Mouse (Mus musculus): ENCODE data around the gene Jag1. TPM values are rescaled to one million over a fixed set of nuclear protein-coding genes. Genes with fewer than 3 reads are reported as not detected.

Gene Jag1
- polyA plus RNA-seq (2016; fragmentation: Nextera tagmentation; extraction: Ambion mirVana), result 18.9 and 20.4 TPM in 2 replicates

DNA sequence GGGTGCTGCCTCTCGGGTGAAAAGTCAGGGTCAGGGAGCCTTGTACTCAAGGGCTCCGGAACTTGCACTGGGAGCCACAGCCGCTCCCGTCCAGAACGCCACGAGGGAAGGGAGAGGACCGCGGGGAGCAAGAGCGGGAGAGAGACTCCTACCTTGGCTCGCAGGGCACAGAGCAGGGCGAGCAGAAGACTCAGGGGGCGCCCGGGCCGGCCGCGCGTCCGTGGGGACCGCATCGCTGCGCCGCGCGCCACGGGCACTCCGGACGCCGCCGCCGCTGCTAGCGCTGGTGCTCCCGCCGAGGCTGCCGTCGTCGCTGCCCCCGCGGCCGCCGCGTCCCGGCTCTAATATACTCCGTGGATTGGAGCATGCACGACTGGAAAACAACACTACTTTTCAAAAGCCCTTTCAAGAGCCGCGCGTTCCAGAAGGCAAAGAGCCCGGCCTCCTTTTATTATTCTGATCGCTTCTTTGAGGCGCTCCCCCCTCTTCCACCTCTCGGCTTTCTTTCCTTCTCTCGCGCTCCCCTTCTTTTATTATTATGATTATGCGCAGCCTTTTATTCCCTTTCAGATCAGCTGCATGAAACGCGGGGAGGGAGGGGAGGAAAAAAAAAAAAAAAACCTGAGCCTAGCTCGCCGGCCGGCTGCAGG is at the start of gene Jag1:
Gene Jag1, minus strand, starts transcription at position 620 of the 650 bp plus-strand sequence.
- Histone ChIP-seq H3K36me3 (replicated peaks) (no peaks in the 10 kb centered on the region), H3K27ac (peak within 1 kb of the TSS; percentile 97), H3K4me1 (peaks cover 61% of the 10 kb centered on the region), H3K9me3 (no peaks in the 10 kb centered on the region), H3K27me3 (ENCODE audit: poor library complexity, severe bottlenecking) (peaks cover 40% of the 10 kb centered on the region), H3K4me3 (peak within 1 kb of the TSS; percentile 79)
- DNase-seq (ENCODE audit: extremely low spot score, low spot score), result peak; percentile 76
- WGBS, result under 1% methylated on average over 59 of the region's 59 CpGs

DNA sequence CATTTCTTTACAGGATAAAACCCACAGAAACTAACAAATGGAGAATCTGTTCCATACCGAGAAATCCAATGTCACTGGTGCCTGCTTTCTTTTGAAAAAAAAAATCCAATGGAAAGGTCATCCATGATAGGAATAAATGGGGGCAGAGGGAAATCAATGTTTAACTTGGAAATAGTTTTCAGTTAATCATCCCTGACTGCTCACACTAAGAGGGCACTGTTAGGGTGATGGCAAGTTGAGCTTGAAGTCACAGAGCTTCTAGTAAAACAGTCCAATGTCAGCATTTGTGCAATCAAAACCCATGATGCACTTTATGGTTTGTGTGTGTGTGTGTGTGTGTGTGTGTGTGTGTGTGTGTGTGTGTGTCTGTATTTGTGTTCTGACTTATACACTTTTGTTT is 39.6 kb upstream of the Jag1 start:
- peaks cover 38% of the 10 kb centered on the region for H3K27me3 ChIP-seq (ENCODE audit: poor library complexity, severe bottlenecking)
- DNase-seq (ENCODE audit: extremely low spot score, low spot score), result no peak
- H3K4me3 ChIP-seq, result no peak overlapping the region
- peaks cover 11% of the 10 kb centered on the region for H3K4me1 ChIP-seq
- no peaks in the 10 kb centered on the region for H3K9me3 ChIP-seq
- H3K36me3 ChIP-seq (replicated peaks), result no peaks in the 10 kb centered on the region
- 85% methylated on average over 1 of the region's 1 CpGs for whole genome bisulfite sequencing
- H3K27ac ChIP-seq, result no peak overlapping the region

DNA sequence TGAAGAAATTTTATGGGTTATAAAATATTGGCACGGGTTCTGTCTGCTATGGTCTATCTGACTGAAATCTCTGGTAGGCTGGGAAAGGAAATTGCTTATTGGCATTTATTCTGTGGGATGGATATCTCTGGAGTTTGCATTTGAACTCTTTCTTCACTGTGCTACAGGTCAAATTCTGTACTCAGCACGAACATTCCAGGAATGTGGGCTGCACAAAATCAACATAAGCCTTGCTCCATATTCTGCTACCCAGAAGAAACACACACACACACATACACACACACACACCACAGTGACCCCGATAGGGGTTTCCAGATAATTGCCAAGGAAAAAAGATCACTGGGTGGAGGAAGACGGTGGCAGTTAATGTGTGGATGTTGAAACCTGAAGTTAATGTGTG is 37.4 kb upstream of the Jag1 start:
- no peak for DNase-seq (ENCODE audit: extremely low spot score, low spot score)
- Histone ChIP-seq H3K4me3 (no peak overlapping the region), H3K4me1 (peaks cover 11% of the 10 kb centered on the region), H3K27me3 (ENCODE audit: poor library complexity, severe bottlenecking) (peaks cover 46% of the 10 kb centered on the region), H3K27ac (no peak overlapping the region), H3K36me3 (replicated peaks) (no peaks in the 10 kb centered on the region), H3K9me3 (no peaks in the 10 kb centered on the region)
- 58% methylated on average over 4 of the region's 4 CpGs for WGBS

DNA sequence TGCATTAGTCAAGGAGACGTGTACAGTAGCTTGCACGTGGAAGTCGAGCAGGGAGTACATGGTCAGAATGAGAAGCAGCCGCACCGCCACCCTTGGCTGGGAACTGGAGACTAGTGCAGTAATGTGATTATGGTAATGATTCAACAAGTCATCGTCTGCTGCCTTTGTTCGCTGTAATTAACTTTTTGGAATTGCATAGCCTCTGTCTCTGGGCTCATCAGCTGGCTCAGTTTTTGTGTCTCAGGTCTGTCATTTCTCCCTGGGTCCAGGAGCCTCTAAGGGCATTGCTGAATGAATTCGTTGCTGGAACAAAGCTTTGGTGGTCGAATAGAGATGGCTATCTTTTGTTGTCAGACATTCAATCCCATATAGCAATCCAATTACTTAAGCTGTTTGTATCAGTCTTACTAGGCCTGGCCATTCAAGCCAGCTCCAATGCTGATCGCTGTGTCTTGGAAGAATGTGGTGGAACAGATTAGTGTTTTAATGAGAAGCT is 36.8 kb upstream of the Jag1 start:
- Histone ChIP-seq H3K36me3 (replicated peaks) (no peaks in the 10 kb centered on the region), H3K9me3 (no peaks in the 10 kb centered on the region), H3K27ac (no peak overlapping the region), H3K27me3 (ENCODE audit: poor library complexity, severe bottlenecking) (peaks cover 46% of the 10 kb centered on the region), H3K4me3 (no peak overlapping the region), H3K4me1 (peaks cover 11% of the 10 kb centered on the region)
- DNase-seq (ENCODE audit: extremely low spot score, low spot score), result peak; percentile 14
- WGBS, result 37% methylated on average over 10 of the region's 10 CpGs

DNA sequence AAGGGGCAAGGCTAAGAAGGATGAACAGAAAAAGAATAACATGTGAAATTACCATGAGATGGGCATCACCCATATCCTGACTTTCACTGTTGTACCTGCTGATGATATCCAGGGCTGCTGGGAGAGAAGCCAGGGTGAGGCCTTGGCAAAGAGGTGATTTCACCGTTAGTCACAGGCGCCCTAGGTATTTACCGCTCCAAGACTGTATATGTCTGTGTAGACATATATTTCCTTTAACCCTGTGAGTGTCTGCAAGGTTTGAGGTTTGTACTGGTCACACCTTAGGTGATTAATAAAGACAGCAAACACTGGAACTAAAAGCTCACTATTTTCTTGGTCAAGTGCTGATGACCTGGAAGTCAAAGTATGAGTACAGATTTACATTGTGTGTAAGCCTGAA is 34.5 kb upstream of the Jag1 start:
- H3K9me3 ChIP-seq, result no peaks in the 10 kb centered on the region
- no peak for DNase-seq (ENCODE audit: extremely low spot score, low spot score)
- peaks cover 39% of the 10 kb centered on the region for H3K27me3 ChIP-seq (ENCODE audit: poor library complexity, severe bottlenecking)
- no peaks in the 10 kb centered on the region for H3K36me3 ChIP-seq (replicated peaks)
- no peak overlapping the region for H3K27ac ChIP-seq
- peaks cover 11% of the 10 kb centered on the region for H3K4me1 ChIP-seq
- 95% methylated on average over 3 of the region's 3 CpGs for WGBS
- no peak overlapping the region for H3K4me3 ChIP-seq

DNA sequence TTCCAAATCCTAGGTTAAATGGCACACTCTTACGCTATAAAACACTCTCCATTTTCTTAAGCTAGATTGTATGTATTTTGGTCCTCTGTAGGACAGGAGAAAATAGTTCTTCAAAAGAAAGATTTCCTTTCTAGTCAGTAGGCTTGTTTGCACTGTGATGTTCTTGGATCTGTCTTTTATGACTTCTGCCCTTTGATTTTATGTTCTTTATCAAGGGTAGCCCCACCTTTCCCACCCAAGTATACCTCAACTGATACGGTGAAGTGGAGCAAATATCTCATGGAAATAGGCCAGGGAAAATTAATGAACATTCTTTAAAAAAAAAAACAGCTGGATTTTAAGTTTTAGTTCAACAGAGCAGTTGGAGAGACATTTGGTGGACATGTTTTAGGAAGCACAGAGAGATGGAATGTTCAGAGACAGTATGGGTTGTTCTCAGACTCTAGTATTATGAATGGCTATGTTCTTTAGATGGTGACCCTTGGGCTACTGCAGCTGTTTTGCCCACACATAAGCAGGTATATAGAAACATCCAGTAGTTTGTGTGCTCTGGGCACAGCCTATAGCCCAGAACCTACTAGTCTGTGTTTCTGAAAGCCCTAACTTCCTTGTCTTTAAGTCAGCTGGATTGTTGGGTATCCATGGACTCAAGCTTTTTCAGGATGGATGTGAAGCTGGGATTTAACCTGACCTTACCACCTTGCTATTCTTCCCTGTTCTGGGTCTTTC is 30.7 kb upstream of the Jag1 start:
- WGBS, result 92% methylated on average over 2 of the region's 2 CpGs
- Histone ChIP-seq H3K9me3 (no peaks in the 10 kb centered on the region), H3K36me3 (replicated peaks) (no peaks in the 10 kb centered on the region), H3K27ac (no peak overlapping the region), H3K4me1 (no peaks in the 10 kb centered on the region), H3K4me3 (no peak overlapping the region), H3K27me3 (ENCODE audit: poor library complexity, severe bottlenecking) (peaks cover 19% of the 10 kb centered on the region)
- no peak for DNase-seq (ENCODE audit: extremely low spot score, low spot score)

DNA sequence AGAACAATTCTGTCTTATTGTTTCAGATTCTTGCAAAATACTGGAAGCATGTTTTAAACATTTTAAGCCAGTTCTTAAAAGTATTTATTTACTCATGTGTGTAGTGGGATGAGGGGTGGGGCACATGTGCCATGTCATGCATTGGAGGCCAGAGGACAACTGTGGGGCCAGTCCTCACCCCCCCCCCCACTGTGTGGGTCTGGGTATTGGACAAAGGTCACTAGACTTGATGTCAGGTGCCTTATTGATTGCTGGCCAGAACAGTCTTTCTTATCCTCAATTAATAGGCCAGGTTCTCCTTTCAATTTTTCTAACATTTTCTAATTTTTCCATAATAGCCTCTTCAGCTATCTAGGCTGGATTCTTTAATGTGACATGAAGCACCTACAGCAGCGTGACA is 21.6 kb upstream of the Jag1 start:
- Histone ChIP-seq H3K4me1 (peaks cover 3% of the 10 kb centered on the region; the same call in 1 of the 2 replicates), H3K4me3 (no peak overlapping the region), H3K27me3 (ENCODE audit: poor library complexity, severe bottlenecking) (no peaks in the 10 kb centered on the region), H3K27ac (no peak overlapping the region), H3K36me3 (replicated peaks) (no peaks in the 10 kb centered on the region), H3K9me3 (no peaks in the 10 kb centered on the region)
- no peak for DNase-seq (ENCODE audit: extremely low spot score, low spot score)
- 88% methylated on average over 1 of the region's 1 CpGs for WGBS

DNA sequence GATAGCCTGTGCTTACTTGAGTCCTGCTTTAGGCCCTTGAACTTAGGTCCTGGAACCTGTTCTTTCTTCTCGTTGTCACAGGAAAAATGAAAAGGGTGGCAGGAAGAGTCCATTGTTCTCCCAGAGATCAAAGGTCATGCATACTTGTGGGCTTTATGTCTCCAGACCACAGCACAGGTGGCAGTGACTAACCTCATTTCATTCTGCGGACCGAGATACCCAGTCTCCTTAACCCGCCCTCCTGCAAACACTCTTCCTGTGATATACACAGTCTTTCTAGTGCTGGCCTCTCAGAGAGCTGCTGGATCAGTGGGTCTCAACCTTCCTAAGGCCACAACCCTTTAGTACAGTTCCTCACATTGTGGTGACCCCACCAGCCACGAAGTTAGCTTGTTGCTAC is 17.6 kb upstream of the Jag1 start:
- Histone ChIP-seq H3K9me3 (no peaks in the 10 kb centered on the region), H3K4me1 (peaks cover 3% of the 10 kb centered on the region; the same call in 1 of the 2 replicates), H3K27ac (no peak overlapping the region), H3K4me3 (no peak overlapping the region), H3K27me3 (ENCODE audit: poor library complexity, severe bottlenecking) (no peaks in the 10 kb centered on the region), H3K36me3 (replicated peaks) (no peaks in the 10 kb centered on the region)
- WGBS, result 84% methylated on average over 5 of the region's 5 CpGs
- DNase-seq (ENCODE audit: extremely low spot score, low spot score), result no peak

DNA sequence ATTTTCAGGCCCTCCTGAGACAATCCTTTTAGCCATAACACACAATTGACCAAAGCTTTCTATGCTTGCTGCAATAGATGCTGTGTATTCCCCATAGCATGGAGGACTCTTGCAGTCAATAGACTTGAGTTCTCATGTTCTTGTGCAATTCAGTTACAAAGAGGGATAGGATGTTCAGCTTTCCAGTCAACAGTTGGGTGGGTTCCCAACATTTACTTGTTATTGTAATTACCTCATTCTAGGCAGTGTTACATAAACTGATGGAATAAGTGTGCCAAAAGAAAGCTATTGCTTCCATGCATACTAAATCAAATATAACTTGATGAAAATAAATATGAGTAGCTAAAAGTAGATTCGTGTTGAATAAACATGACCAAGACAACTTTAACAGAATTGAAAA is 8.4 kb upstream of the Jag1 start:
- H3K36me3 ChIP-seq (replicated peaks), result no peaks in the 10 kb centered on the region
- no peak overlapping the region for H3K4me3 ChIP-seq
- H3K4me1 ChIP-seq, result no peaks in the 10 kb centered on the region
- DNase-seq (ENCODE audit: extremely low spot score, low spot score), result no peak
- H3K27me3 ChIP-seq (ENCODE audit: poor library complexity, severe bottlenecking), result peaks cover 10% of the 10 kb centered on the region; the same call in 1 of the 2 replicates
- 88% methylated on average over 1 of the region's 1 CpGs for WGBS
- H3K27ac ChIP-seq, result no peak overlapping the region
- no peaks in the 10 kb centered on the region for H3K9me3 ChIP-seq

DNA sequence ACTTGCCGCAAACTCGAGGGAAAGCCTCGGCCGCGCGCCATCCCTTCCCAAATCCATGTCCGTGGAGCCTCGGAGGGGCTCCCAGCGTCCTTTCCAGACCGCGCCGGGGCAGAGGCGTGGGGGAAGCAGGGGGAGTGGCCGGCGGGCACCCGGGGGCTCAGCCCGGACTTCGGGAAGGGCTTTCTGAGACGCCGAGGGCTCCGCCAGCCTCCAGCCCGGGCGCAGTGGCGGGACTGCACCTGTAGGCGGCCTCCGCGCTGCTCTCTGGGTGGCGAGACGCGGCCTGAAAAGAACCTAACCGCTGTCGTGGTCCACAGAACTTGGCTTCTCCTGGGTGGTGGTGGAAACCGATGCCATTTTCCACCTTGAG is 862 bp upstream of the Jag1 start:
- Histone ChIP-seq H3K27me3 (ENCODE audit: poor library complexity, severe bottlenecking) (peaks cover 34% of the 10 kb centered on the region), H3K27ac (peak overlapping the region; percentile 97), H3K4me1 (peaks cover 50% of the 10 kb centered on the region), H3K9me3 (no peaks in the 10 kb centered on the region), H3K36me3 (replicated peaks) (no peaks in the 10 kb centered on the region), H3K4me3 (peak overlapping the region; percentile 79)
- under 1% methylated on average over 33 of the region's 33 CpGs for WGBS
- DNase-seq (ENCODE audit: extremely low spot score, low spot score), result peak; percentile 91

DNA sequence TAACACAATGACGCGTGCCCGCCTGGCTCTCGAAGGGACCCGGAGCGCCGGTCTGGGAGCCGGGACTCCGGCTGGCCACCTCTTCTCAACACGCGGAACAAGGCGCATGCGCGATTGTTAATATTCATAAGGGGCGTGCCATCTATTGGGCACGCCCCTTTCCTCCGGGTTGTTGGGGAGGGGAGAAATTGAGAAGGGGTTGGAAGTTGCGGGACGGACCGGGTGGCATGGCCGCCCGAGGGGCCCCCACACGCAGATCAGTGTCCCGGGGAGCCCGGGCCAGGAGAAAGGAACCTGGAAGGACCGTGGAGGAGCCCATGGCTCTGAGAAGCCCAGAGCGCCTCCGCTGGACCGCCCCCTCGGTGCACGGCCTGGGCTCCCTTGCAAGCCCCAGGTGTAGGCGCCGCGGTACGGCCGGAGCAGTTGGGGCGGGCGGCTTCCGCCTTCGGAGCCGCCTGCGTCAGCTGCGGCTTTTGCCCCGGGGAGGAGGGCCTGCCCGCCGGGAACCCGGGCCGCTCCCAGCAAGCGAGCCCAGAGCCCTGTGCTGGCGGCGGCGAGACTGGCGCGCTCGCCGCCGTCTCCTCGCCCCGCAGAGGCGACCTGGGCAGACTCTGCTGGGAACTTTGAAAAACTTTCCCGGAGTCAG is 354 bp upstream of the Jag1 start:
- Histone ChIP-seq H3K4me1 (peaks cover 55% of the 10 kb centered on the region), H3K27me3 (ENCODE audit: poor library complexity, severe bottlenecking) (peaks cover 39% of the 10 kb centered on the region), H3K9me3 (no peaks in the 10 kb centered on the region), H3K27ac (peak overlapping the region; percentile 97), H3K4me3 (peak overlapping the region; percentile 79), H3K36me3 (replicated peaks) (no peaks in the 10 kb centered on the region)
- under 1% methylated on average over 61 of the region's 61 CpGs for WGBS
- peak; percentile 95 for DNase-seq (ENCODE audit: extremely low spot score, low spot score)

DNA sequence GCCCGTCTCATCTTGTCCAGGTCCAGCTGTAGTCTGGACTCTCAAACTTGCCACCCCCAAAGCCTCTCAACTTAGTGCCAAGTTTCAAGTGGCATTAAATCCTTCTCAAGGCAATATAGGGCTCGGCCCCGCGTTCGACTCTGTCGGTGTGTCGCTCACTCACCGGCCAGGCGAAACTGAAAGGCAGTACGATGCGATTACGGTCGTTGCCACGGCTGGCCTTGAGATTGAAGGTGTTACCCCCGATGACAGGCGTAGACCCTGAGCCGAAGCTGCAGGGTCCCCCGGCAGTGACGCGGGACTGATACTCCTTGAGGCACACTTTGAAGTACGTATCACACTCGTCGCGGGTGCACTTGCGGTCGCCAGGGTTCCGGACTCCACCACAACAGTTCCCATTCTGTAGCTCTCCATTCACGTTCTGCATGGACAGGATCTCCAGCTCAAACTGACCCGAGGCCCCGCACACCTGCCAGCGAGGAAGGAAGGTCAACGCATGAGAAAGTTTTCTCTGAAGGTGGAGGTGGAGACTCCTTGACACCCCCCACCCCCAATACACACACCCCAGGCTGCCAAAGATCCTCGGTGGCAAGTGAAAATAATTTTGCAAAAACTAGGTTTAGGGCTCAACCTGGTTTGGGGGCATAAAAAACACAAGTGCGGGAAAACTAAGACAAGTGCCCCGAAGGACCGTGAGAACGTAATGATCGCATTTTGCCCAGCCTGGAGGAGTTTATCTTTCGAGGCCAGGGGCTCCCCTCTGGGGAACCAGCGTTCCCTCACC is 1.0 kb downstream of the Jag1 start:
- Histone ChIP-seq H3K27ac (peak overlapping the region; percentile 97), H3K9me3 (no peaks in the 10 kb centered on the region), H3K4me3 (peak overlapping the region; percentile 79), H3K27me3 (ENCODE audit: poor library complexity, severe bottlenecking) (peaks cover 37% of the 10 kb centered on the region), H3K4me1 (peaks cover 69% of the 10 kb centered on the region), H3K36me3 (replicated peaks) (no peaks in the 10 kb centered on the region)
- WGBS, result under 1% methylated on average over 40 of the region's 40 CpGs
- DNase-seq (ENCODE audit: extremely low spot score, low spot score), result peak; percentile 42

Measured in forebrain, embryonic 10.5 days (tissue).